ENCODE assay signal across 32 mouse cellular contexts in the genomic region with DNA sequence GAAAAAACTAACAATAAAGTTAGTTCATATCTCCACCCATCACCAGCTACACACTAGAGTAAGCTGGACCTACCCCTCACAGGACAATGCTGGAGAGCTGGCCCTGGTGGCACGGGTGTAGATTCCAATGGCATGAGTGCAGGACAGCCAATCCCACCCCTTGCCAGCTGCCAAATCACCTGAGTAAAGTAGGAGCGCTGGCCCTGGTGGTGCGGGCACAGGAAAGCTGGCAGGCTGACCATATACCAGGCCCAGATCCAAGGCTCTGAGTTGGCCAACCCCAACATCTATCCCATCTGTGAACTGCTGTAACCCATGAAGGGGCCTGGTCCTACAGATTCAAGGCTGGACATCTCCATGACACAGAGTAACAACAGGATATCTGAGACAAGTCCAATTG.
"Had no signal": no experiment of that assay in that cellular context is flagged by ENCODE, and none has a peak within 500 bp of the region (broad histone marks: within the 10 kb centered on the region; RNA-seq: fewer than 3 reads in every experiment).

No protein-coding gene starts in this region.

- ATAC-seq: hindbrain, embryonic 16.5 days; hindbrain, postnatal 0 days; inflammation-experienced regulatory T-cells, adult 6 months; intestine, embryonic 15.5 days; intestine, embryonic 16.5 days; intestine, postnatal 0 days had no signal

- H3K9me3 ChIP-seq: heart, embryonic 13.5 days; heart, embryonic 15.5 days; hindbrain, embryonic 10.5 days; hindbrain, embryonic 12.5 days; hindbrain, embryonic 13.5 days; hindbrain, embryonic 15.5 days; intestine, embryonic 15.5 days; kidney, embryonic 15.5 days had no signal

- H3K9ac ChIP-seq: heart, embryonic 12.5 days; heart, embryonic 13.5 days; heart, embryonic 15.5 days; hindbrain, embryonic 12.5 days; hindbrain, embryonic 13.5 days; hindbrain, embryonic 14.5 days; hindbrain, embryonic 15.5 days; intestine, embryonic 15.5 days; kidney, embryonic 15.5 days had no signal

- DNase-seq: heart, postnatal 10 days; kidney, adult 11 months; kidney, adult 18-20 months; kidney, adult 2 months; kidney, adult 8-10 months; kidney, adult 9 months; kidney, postnatal 10 days; kidney, postnatal 14 days; kidney, postnatal 25 days; kidney, postnatal 36 days; kidney, postnatal 4 days; layer of hippocampus, adult 9-11 months; layer of hippocampus, postnatal 36 days had no signal

- H3K4me1 ChIP-seq: hindbrain, embryonic 10.5 days; hindbrain, embryonic 12.5 days; hindbrain, embryonic 13.5 days; hindbrain, embryonic 15.5 days; intestine, embryonic 15.5 days; kidney, embryonic 15.5 days had no signal

- H3K27me3 ChIP-seq: heart, embryonic 12.5 days; heart, embryonic 13.5 days; heart, embryonic 15.5 days; hindbrain, embryonic 12.5 days; hindbrain, embryonic 13.5 days; hindbrain, embryonic 15.5 days; intestine, embryonic 15.5 days; kidney, embryonic 15.5 days had no signal

- H3K4me3 ChIP-seq: heart, embryonic 12.5 days; heart, embryonic 13.5 days; heart, embryonic 15.5 days; hindbrain, embryonic 10.5 days; hindbrain, embryonic 12.5 days; hindbrain, embryonic 13.5 days; hindbrain, embryonic 15.5 days; intestine, embryonic 15.5 days; kidney, embryonic 15.5 days; layer of hippocampus, adult 2 months; left cerebral cortex, adult 2 months had no signal

- H3K4me2 ChIP-seq: heart, embryonic 11.5 days; heart, embryonic 12.5 days; heart, embryonic 13.5 days; heart, embryonic 15.5 days; hindbrain, embryonic 12.5 days; hindbrain, embryonic 13.5 days; hindbrain, embryonic 14.5 days; hindbrain, embryonic 15.5 days; intestine, embryonic 15.5 days; kidney, embryonic 15.5 days had no signal

- H3K27ac ChIP-seq: heart, embryonic 13.5 days; heart, embryonic 15.5 days; hindbrain, embryonic 10.5 days; hindbrain, embryonic 12.5 days; hindbrain, embryonic 13.5 days; hindbrain, embryonic 14.5 days; hindbrain, embryonic 15.5 days; hindbrain, postnatal 0 days; intestine, embryonic 15.5 days; kidney, embryonic 15.5 days; kidney, postnatal 0 days; layer of hippocampus, adult 2 months; left cerebral cortex, adult 2 months had no signal
